Mouse (Mus musculus): ENCODE data around the gene Nhlh1. TPM values are rescaled to one million over a fixed set of nuclear protein-coding genes. Genes with fewer than 3 reads are reported as not detected.

Gene Nhlh1
- total RNA-seq, 2 experiments from 2014 or later, result 1.8 TPM

DNA sequence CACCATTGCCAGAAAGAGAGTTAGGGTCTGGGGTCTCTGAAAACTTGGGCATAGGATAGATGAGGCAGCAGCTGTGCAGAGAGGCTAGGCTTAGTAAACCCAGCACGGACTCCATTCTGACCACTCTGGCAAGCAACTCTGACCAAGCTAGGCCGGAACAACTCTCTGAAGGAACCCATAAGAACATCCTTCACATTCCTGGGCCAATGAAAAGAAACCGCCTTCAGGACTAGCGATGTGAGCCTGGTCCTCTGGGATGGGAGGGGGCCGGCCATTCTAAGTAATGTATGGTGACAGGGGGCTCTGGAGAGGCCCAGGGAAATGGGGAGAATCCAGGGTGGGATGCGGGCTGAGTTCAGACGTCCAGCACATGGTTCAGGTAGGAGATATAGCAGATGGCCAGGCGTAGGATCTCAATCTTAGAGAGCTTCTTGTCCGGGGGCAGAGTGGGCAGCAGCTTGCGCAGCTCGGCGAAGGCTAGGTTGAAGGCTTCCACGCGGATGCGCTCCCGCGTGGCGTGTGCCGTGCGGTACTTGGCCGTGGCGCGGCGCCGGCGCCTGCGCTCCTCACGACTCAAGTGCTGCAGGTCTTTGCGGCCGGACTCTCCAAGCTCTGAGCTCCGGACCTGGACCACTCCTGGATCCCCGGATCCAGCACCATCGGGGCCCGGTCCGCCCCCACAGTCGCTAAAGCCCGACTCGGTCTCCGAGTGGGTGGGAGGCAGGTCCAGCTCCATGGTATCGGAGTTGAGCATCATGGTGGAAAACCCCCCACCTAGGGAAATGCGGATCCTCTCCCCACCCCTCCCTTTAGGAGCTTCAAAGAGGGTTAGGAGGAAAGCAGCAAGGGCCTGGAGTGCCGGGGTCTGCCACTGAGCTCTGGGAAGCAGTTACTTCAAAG, 3.6 kb downstream of the Nhlh1 start:
- no peak for DNase-seq (ENCODE audit: low spot score in 2 of 2)

DNA sequence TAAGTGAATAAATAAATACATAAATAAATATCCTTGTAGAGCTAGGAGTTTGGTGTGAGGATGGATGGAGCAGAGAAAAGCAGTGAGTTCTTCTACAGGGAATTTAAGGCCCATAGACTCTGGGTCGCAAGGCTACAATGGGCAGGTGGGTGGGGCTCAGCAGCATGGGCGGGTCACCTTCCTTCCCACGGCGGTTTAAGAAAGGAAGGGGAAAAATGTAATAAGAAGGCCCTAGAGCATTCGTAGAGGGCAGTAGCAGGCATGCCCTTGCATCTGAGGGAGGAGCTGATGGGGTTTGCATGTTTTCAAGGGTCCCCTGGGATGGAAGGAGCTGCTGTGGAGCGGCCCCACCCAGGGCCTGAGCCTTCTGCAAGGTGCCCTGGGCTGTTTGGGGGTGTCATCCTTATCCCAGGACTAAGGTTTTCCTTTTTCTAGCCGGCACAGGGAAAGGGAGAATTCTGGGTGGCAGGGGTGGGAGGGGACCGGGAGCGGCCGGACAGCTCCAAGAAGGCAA, 4.5 kb downstream of the Nhlh1 start:
- DNase-seq (ENCODE audit: low spot score in 2 of 2), result no peak

DNA sequence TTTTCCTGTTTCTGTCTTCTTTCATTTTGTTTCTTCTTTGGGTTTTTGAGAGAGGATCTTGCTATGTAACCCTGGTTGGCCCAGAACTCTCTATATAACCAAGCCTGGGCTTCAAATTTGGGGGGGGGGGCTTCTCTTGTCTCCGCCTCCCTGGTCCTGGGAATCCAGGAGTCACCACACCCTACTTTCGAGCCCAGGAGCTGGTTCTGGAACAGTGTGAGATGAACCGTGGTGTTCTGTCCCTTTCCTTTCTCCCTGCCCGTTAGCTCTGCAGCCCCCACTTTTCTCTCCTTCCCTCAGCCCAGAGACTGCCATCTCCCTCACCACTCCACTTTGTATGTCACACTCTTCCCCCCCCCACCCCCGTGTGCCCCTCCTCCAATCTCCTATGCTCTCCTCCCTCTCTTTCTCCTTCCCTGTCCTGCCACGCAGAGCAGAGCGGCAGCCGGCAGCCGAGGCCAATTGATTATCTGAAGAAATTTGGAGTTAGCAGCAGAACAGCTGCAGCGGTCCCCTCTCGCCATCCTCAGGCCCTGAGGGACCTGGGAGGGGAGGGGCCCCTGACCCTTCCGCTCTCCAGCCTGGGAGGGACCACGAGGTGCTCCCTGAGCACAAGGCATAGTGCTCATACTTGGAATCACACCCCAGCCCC, 8.1 kb downstream of the Nhlh1 start:
- DNase-seq (ENCODE audit: low spot score in 2 of 2), result no peak

DNA sequence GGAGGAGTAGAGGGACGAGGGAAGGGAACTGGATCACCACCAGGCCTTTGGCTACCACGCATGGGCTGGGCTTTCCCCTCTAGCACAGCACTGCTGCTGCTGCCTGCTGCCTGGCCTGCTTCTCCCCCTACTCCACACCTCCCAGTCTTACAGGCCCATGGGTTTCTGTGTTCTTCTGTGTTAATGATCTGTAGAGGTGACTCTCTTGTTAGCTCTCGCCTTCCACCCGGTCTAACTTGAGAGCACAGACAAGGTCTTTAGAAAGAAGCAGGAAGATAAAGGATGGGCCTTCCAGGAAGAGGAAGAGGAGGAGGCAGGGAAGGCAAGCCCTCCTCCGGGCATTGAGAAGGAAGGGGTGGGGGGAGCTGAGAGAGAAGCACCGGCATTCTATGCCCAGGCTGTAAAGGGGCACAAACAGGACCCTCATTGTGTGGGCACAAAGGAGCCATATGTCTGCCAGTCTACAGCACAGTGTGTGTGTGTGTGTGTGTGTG, 9.1 kb downstream of the Nhlh1 start:
- no peak for DNase-seq (ENCODE audit: low spot score in 2 of 2)

DNA sequence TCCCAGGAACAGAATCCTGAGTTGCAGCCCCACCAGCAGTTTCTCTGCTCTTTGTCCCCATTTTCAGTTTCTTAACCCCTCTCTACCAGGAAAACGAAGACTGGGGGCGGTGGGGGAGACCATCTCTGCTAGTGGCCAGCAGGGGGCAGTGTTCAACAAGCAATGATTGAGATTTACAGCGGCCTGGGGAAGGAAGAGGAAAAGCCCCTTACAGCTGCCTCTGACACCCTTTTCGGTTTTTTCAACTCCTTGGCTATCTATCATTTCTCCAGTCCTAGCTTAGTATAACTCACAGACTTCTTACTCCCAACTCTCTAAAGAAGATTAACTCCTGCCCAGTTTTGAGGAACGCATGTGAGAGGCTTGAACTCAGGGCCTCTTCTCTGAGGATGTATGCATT, 10.4 kb downstream of the Nhlh1 start:
- peak; percentile 83 to 85 for DNase-seq (ENCODE audit: low spot score in 2 of 2)

DNA sequence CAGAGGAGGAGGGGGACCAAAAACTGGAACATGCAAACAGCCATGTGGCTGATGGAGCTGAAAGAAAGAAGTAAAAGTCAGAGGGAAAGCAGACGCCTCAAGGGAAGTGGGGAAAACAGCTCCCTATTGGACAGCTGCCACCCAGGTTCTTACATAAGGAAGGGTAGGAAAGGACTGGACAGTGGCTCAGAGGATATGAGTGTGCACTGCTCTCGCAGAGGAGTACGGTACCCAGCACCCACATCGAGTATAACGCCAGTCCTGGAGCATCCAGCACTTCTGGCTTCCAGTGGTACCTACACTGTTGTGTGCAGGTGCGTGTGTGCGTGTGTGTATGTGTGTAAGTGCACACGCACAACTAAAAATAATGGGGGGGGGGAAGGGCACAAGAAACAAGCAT, 11.0 kb downstream of the Nhlh1 start:
- DNase-seq (ENCODE audit: low spot score in 2 of 2), result no peak

DNA sequence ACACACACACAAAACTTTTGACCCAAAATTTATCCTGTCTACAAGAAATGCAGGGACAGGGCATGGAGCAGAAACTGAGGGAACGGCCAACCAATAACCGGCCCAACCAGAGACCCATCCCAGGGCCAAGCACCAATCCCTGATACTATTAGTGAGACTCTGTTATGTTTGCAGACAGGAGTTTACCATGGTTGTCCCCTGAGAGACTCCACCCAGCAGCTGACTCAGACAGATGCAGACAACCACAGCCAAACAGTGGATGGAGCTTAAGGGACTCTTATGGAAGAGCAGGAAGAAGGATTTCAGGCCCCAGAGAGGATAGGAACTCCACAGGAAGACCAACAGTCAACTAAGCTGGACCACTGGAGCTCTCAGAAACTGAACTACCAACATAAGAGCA, 27.5 kb downstream of the Nhlh1 start:
- no peak for DNase-seq (ENCODE audit: low spot score in 2 of 2)

DNA sequence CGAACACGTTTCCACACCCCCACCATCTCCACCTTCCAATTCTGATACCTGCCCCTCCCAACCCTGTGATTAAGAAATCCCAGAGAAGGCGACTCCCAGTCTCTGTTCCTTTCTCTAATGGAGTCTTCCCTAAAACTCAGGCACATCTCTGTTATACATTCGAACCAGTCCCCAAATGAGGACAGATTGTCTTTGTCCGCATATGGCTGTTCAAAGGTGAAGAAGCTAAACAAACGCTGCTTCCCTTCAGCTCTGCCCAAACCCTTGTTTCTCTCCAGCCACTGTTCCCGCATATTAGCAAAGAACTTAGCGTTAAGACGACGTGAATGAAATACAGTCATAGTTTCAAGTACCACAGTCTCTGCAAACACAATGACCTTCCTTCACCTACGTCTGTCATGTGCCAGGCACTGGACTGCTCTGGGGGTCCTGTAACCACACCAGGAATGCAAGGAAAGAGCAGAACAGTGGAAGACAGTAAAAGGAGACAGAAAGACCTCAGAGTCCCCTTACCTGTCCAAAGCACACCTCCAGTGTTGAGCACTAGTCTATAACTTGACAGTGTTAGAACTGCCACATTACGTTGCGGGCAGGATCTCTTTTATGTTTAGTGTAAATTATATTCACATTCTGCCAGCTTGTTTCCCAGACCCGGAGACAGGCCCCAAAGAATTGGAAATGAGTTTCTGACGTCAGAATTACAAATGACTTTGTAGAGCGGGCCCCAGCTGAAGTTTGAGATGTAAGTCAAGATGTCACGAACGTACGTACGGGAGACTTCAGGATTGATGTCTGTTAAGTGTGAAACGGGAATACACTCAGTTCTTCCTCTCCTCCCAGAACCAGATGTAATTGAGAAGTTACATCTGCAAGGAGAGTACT, 28.7 kb downstream of the Nhlh1 start, which contains the start of gene Vangl2:
Gene Vangl2, minus strand, starts transcription at position 51 of the 882 bp plus-strand sequence.
- DNase-seq (ENCODE audit: low spot score in 2 of 2), result no peak

DNA sequence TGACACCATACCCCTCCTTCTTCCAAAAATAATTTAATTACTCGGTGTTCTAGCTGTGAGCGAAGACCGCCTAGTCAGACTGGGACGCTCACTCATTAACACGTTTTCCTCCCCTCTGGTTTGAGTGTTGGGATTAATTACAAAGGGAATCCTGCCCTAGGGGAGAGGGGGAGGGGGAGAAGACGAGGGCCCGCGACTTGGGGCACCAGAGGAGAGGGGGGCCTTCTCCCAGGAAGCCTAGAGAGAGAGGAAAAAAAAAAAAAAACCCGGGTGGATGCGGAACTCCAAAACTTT, 29.6 kb downstream of the Nhlh1 start:
- DNase-seq (ENCODE audit: low spot score in 2 of 2), result no peak

DNA sequence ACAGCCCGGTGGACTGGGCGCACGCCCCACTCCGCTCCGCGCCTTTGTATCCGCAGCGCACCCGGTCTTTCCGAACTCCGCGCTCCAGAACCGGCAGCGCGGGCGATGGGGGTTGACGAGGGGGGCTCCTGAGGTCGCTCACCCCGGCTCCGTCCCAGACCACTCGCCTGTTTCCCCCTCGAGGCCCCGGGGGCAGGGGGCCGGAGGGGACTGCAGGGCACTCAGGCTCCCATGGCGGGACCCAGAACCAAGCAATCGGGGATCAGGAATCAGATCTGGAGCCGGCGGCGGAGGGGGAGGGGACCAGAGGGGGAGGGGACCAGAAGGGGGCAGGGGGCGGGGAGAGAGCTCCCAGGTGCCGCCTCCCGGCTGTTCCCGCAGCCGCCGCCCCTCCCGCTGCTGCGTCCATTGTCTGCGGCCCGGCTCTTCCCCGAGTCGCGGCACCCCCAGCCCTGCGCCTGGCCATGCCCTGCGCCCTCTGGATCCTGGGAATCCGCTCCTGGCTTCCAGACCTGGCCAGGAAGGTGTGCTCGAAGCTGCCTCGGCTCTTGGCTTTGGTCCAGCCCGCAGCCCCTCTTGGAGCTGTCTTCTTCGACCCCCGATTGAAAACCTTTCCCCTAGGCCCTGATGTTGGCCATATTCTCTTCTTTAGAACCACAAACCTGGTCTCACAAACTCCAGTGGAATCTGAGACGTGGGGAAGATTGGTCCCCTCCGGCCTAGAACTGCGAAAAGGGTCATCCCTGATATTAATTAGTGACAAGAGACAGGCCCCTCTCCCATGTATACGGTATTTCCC, 30.2 kb downstream of the Nhlh1 start:
- peak; percentile 90 to 95 for DNase-seq (ENCODE audit: low spot score in 2 of 2)

DNA sequence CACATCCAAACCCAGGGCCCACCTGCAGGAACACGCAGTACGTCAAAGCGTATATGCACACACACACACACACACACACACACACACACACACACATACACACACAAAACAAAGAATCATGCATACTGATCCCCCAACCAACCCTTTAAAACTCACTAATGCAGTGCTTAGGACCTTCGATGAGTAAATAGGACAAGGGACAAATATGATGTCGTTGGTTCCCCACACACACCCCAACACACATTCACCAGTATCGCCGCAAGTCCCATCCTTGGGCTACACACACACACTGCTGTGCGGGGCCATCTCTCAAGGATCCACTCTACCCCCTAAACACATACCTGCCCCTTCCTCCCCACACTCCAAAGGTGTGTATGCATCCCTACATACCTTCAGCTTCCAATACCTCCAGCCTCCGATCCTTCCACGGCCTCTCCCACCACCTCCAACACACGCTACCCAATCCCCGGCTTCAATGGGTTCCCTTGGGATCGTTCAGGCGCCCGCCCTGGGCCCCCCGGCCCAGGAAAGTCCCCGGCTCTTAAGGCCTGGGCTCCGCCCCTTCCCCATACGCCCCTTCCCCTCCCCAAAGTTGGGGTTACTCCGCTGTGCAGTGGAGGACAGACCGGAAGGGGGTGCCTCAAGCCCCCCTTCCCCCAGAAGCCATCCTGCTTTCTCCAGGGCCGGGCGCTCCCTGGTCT, 31.0 kb downstream of the Nhlh1 start:
- peak; percentile 40 to 54 for DNase-seq (ENCODE audit: low spot score in 2 of 2)

DNA sequence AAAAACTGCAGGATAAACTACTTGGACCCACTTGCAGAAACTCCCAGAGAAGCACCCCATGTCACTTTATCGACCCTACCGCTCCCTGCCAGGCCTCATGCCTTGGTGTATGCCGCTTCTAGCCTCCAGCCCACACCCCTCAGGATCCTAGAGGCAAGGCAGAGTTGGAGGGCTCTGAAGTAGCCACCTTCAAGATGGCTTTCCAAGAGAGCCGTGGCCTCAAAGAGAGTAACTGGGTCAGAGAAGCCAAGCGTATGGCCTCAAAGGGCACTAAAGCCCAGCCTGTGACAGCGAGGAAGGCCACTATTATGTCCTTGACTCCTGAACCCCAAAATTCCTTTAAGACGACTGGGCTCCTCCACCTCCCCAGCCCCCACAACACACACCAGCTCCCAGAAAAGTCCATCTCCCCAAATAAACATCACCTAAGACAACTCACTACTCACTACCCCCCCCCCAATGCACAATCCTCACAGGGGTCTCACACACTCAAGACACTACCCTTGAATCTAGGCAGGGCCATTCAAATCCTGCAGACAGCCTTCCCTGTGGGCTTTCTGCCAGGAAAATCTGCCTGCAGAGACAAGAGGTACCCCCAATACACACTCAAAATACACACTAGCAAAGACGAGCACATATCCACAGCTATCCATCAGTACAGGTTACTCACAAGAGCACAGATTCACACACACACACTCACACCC, 32.0 kb downstream of the Nhlh1 start:
- DNase-seq (ENCODE audit: low spot score in 2 of 2), result no peak

DNA sequence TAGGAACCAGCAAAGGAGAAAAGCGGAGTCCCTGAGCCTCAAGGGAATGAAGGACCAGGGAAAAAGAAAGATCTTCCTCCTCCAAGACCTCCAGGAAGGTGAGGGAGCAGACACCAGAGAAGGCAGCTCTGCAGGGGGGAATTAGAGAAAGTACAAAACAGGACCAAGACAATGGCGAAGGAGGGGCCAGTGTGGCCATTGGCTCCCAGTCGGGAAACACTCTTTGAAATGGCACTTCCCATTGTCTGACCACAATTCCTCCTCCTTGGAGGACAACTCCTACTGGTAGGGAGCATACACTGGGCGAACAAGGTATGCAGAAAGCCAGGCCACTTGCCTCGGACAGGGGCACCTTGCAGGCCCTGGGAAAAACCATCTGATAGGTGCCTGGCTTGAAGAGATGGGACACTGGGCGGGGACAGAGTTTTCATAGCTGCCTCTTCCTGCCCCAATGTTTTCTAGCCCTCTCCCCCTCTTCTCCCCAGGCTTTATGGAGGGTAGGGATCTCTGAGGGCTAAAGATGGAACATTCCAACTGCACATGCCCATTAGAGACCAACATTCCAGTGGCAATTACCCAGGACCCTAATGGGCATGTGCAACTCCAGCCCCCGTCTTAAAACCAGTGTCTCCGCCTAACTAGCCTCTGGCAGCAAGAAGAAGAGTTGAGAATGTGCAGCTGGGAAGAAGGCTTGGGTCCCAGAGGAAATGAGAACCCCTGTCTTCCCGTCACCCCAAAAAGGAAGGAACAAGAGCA, 33.1 kb downstream of the Nhlh1 start:
- no peak for DNase-seq (ENCODE audit: low spot score in 2 of 2)

DNA sequence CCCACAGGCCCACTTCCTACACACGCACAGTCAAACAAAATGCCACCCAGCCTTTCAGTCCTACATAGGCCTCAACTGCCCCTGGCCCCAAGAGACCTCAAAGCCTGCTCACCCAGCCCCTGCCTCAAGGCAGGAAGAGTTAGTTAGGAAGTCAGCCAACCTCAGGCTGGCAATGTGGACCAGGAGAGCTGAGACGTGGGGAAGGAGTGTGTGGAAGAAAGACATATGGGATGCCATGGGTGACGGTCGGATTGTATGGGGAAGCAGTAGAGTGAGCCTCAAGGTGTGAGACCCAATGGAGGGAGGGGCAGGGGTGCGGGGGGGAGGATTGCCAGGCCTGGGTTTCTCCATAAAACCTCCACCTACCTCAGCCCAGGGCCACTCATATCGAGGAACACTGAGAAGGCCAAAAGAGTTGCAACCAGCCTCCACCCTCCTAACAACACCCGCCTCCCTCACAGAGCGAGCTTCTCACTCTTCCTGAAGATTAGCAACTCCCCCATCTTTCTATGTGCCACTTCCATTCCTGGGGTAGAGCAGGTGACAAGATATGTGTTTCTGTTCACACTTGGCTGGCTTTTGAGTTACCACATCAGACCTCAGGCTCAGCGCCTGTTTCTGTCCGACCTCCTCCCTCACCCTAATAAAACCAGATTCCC, 37.4 kb downstream of the Nhlh1 start:
- no peak for DNase-seq (ENCODE audit: low spot score in 2 of 2)

DNA sequence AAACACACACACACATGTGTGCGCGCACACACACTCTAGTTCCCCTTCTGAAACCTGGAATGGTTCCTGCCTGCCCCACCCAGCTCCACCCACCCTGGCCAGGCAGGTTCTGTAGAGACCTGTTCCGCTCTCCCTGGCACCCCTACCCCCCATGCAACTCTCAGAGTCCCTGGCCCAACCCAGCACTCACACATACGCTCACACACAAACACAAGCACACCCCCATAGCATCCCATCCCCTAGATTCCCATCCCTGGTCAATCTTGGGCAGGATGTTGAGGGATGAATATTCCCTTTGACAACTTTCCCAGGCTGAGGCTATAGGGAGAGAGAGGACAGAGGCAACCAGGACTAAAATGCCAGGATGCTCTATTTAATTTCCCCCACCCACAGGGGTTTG, 38.0 kb downstream of the Nhlh1 start:
- DNase-seq (ENCODE audit: low spot score in 2 of 2), result no peak

DNA sequence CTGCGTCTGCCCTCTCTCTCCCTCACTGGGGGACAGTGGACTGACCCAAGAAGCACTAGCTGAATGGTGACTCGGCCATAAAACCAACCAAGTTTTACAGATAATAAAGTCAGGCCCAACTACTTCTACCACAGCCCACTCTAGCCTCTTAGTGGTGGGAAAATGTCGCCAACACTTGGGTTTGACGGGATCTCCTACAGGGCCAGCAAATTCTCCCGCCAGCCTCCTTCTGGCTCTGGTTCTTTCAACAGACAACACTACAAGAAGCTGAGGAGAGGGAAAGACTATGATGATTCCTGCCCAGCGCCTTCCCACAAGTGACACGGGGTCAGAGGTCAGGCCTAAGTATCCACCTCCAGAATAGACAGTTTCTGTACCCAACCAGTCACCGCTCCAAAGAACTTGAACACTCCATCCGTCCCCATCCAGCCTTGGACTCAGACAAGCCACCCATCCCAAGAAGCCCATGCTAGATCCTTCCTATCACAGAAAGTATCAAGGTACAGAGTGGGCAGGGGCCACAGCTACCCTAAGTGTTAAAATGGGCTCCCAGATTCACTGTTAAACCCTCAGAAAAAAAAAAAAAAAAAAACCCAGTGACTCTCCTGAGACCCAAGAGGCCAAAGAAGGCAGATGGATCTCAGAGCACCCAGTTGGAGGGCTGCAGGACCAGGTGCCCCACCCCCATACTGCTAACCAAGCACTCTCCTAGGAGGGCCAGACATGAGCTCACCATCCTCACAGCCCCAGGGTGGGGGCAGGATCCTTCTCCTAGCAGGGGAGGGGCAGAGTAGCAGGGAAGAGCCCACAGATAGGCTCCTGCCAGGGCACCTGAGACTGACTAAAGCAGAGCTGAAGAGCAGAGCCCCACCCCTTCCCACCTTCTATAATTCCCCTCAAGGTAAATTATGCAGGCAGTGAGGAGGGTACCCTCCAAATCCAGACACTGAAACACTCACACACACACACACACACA, 38.7 kb downstream of the Nhlh1 start:
- no peak for DNase-seq (ENCODE audit: low spot score in 2 of 2)

DNA sequence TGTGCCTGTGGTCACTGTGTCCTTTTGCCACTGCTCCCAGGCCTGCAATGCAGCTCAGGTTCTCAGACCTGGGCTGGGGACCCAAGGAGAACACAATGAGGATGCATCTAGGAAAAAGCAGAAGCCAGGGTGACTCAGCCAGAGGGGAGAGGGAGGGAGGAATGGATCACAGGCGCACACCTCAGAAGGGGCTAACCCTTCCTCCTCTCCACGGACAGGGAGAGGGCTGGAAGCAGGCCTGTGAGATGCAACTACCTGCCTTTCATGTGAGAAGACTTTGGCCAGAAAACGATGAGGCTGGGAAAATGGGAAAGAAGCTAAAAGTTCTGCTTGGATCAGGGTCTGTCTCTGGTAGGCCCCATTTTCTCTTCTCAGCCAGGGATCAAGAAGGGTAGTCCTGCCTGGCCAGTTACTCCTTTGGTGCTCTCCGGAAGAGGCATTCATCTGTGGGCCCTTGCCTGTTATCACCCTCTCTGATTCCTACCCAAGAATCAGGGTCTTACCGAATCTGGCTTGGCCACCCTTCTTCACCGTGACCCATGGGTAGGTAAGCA, 39.8 kb downstream of the Nhlh1 start:
- no peak for DNase-seq (ENCODE audit: low spot score in 2 of 2)

All from layer of hippocampus, postnatal 10 days (tissue).